Mouse (Mus musculus) spleen, adult 2 months (tissue): ENCODE data around the gene Zfp454.
A peak's percentile ranks its signal among the peaks of the same experiment; 100 is the strongest.

Experiments
- CTCF ChIP-seq: fragments of 200-500 bp; IDR thresholded peaks from 2 replicates; pipeline ENCODE4 v1.5.1; 2011; ENCODE audit warnings: mild to moderate bottlenecking, inconsistent platforms; ENCODE audit not compliant: insufficient read depth, insufficient read length, insufficient replicate concordance; ENCODE audit errors: extremely low read depth
- POLR2A ChIP-seq: fragments of 200-500 bp; IDR thresholded peaks from 2 replicates; pipeline ENCODE4 v1.6.1; 2011; ENCODE audit warnings: low read depth, low read length, inconsistent platforms

DNA sequence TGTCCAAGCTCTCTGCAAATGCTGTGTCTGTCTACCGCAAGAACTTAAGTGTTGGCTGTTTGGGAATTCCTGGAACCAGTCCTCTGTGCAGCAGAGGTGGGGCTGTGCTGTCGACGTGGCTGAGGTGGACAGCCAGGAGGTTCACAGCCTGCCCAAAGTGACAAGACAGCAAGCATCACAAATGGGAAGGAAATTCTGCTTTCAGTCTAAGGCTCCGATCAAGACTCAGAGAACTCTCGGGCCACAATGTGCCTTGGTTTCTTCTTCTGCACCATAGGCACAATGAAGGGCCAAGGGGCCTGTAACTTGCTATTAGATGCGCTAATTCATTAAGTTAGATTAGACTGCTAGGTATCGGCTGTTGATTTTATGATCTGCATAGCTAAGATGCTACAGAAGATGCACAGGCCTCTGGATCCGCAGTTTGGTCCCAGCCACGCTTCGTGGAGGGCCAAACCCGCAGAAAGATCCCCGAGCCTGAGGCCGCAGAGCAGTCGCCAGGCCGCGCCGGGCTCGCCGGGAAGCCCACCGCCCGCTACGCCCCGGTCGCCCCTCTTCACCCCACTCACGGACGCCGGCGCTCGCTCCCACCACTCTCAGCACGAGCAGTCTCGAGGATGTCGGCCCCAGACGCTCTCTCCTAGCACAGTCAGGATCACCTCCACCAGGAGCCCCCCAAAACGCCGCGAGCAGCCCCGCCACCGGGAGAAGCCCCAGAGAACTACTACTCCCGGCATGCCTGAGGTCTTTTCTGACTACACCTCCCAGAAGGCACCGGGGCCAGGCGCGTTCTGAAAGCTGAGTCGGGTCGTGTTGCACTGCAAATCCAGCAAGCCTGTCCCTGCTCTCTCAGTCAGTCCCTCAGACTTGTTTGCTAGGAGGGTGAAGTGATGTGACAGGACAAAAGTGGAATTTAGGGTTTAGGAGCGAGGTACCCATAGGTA lies 60.2 kb downstream of the Zfp454 start, which contains the start of gene Zfp354c:
- TF ChIP-seq POLR2A (peak; percentile 43), CTCF (no peak)
